Mouse (Mus musculus): ENCODE measurements around the gene Lrmda. TPM values are rescaled to one million over a fixed set of nuclear protein-coding genes. Genes with fewer than 3 reads are reported as not detected.

Lrmda gene
- total and polyA plus RNA-seq, 3 experiments = 5.1 to 5.9 TPM; not detected in 1

GRCm38 (mm10) chr14:22471041-22471440 lies 451.5 kb downstream of the Lrmda start:
- Histone ChIP-seq H3K9me3 (replicated peaks; ENCODE audit: insufficient read depth, low read length) (no peaks in the 10 kb centered on the region), H3K27me3 (ENCODE audit: control insufficient read depth in 1 of 2, insufficient read depth in 2 of 2, low read length in 2 of 2) (no peaks in the 10 kb centered on the region), H3K4me3 (ENCODE audit: control insufficient read depth in 1 of 2, insufficient read depth in 1 of 2, low read depth in 2 of 2, low read length in 2 of 2) (no peak overlapping the region), H3K9ac (ENCODE audit: control insufficient read depth, low read depth, low read length, poor library complexity, severe bottlenecking) (no peak overlapping the region), H3K36me3 (ENCODE audit: control insufficient read depth in 1 of 2, insufficient read depth in 2 of 2, low read length in 2 of 2) (0 out of 4 replicates have a peak, but pooled peaks cover 0 to 5% of the 10 kb centered on the region in 2 experiments), H3K4me1 (ENCODE audit: control insufficient read depth in 1 of 2, insufficient read depth in 2 of 2, low read length in 2 of 2) (no peaks in the 10 kb centered on the region), H3K27ac (ENCODE audit: control insufficient read depth, low read depth, low read length) (no peak overlapping the region), H3K79me2 (ENCODE audit: control insufficient read depth, insufficient read depth, low read length, poor library complexity) (no peaks in the 10 kb centered on the region)
- TF ChIP-seq CHD2 (IDR thresholded peaks at IDR 0.05; ENCODE audit: low read length) (no peak), USF1 (IDR thresholded peaks at IDR 0.05; ENCODE audit: low read depth, low read length) (no peak), UBTF (IDR thresholded peaks at IDR 0.05; ENCODE audit: borderline replicate concordance, insufficient read depth, low read depth, low read length) (no peak), ETS1 (IDR thresholded peaks at IDR 0.05; ENCODE audit: low read depth, low read length) (no peak), CHD1 (IDR thresholded peaks at IDR 0.05; ENCODE audit: low read depth, low read length) (no peak), ELF1 (IDR thresholded peaks at IDR 0.05; ENCODE audit: low read depth, low read length) (no peak), ZNF384 (IDR thresholded peaks at IDR 0.05; ENCODE audit: low read depth, low read length) (no peak), TAL1 (IDR thresholded peaks at IDR 0.05; ENCODE audit: low read length) (no peak), USF2 (IDR thresholded peaks at IDR 0.05; ENCODE audit: borderline replicate concordance in 1 of 2, insufficient read depth in 1 of 2, low read depth in 1 of 2, low read length in 2 of 2) (no peak), MXI1 (IDR thresholded peaks at IDR 0.05; ENCODE audit: low read depth, low read length) (no peak), POLR2A (IDR thresholded peaks at IDR 0.05; ENCODE audit: control insufficient read depth in 1 of 2, insufficient read depth in 1 of 2, low read depth in 1 of 2, low read length in 2 of 2, poor library complexity in 1 of 2) (no peak), RAD21 (IDR thresholded peaks at IDR 0.05; ENCODE audit: low read depth, low read length) (no peak), SIN3A (IDR thresholded peaks at IDR 0.05; ENCODE audit: low read length) (no peak), MYB (IDR thresholded peaks at IDR 0.05; ENCODE audit: low read depth, low read length) (no peak)
- no peak for DNase-seq (ENCODE audit: low read depth, low spot score)

- H3K79me2 ChIP-seq (ENCODE audit: control insufficient read depth, insufficient read depth, low read length, poor library complexity) = no peaks in the 10 kb centered on the region
- no peak for DNase-seq (ENCODE audit: low read depth, low spot score)
- no peak overlapping the region for H3K4me3 ChIP-seq (ENCODE audit: control insufficient read depth in 1 of 2, insufficient read depth in 1 of 2, low read depth in 2 of 2, low read length in 2 of 2)
- H3K27me3 ChIP-seq (ENCODE audit: control insufficient read depth in 1 of 2, insufficient read depth in 2 of 2, low read length in 2 of 2) = no peaks in the 10 kb centered on the region
- H3K27ac ChIP-seq (ENCODE audit: control insufficient read depth, low read depth, low read length) = no peak overlapping the region
- TF ChIP-seq MAX (IDR thresholded peaks at IDR 0.05; ENCODE audit: low read length) = no peak
- no peaks in the 10 kb centered on the region for H3K9me3 ChIP-seq (replicated peaks; ENCODE audit: insufficient read depth, low read length)
- no peak overlapping the region for H3K9ac ChIP-seq (ENCODE audit: control insufficient read depth, low read depth, low read length, poor library complexity, severe bottlenecking)
- H3K4me1 ChIP-seq (ENCODE audit: control insufficient read depth in 1 of 2, insufficient read depth in 2 of 2, low read length in 2 of 2) = no peaks in the 10 kb centered on the region
- H3K36me3 ChIP-seq (ENCODE audit: control insufficient read depth in 1 of 2, insufficient read depth in 2 of 2, low read length in 2 of 2) = no peaks in the 10 kb centered on the region; a peak in 1 of 4 replicates
Observed at GRCm38 (mm10) chr14:22473451-22473850, 453.9 kb downstream of the Lrmda start.

GRCm38 (mm10) chr14:22473991-22474390 lies 454.5 kb downstream of the Lrmda start:
- no peaks in the 10 kb centered on the region for H3K79me2 ChIP-seq (ENCODE audit: control insufficient read depth, insufficient read depth, low read length, poor library complexity)
- no peaks in the 10 kb centered on the region for H3K9me3 ChIP-seq (replicated peaks; ENCODE audit: insufficient read depth, low read length)
- H3K9ac ChIP-seq (ENCODE audit: control insufficient read depth, low read depth, low read length, poor library complexity, severe bottlenecking) = no peak overlapping the region
- H3K36me3 ChIP-seq (ENCODE audit: control insufficient read depth in 1 of 2, insufficient read depth in 2 of 2, low read length in 2 of 2) = no peaks in the 10 kb centered on the region; a peak in 1 of 4 replicates
- no peak for DNase-seq (ENCODE audit: low read depth, low spot score)
- no peak for TF ChIP-seq POLR2AphosphoS2 (IDR thresholded peaks at IDR 0.05; ENCODE audit: low read length)
- TF ChIP-seq GABPA (IDR thresholded peaks at IDR 0.05; ENCODE audit: low read depth, low read length) = no peak
- TF ChIP-seq ETS1 (IDR thresholded peaks at IDR 0.05; ENCODE audit: low read depth, low read length) = no peak
- TF ChIP-seq ZKSCAN1 (IDR thresholded peaks at IDR 0.05; ENCODE audit: low read depth, low read length) = no peak
- no peak for TF ChIP-seq E2F4 (IDR thresholded peaks at IDR 0.05; ENCODE audit: borderline replicate concordance, low read depth, low read length)
- no peak for TF ChIP-seq MYB (IDR thresholded peaks at IDR 0.05; ENCODE audit: low read depth, low read length)
- no peak for TF ChIP-seq SIN3A (IDR thresholded peaks at IDR 0.05; ENCODE audit: low read length)
- no peak for TF ChIP-seq KAT2A (conservative IDR thresholded peaks at IDR 0.05; ENCODE audit: low read depth, low read length)
- TF ChIP-seq RCOR1 (IDR thresholded peaks at IDR 0.05; ENCODE audit: low read depth, low read length) = no peak
- no peak for TF ChIP-seq MAX (IDR thresholded peaks at IDR 0.05; ENCODE audit: low read length)
- no peak for TF ChIP-seq MXI1 (IDR thresholded peaks at IDR 0.05; ENCODE audit: low read depth, low read length)
- TF ChIP-seq TCF12 (IDR thresholded peaks at IDR 0.05; ENCODE audit: low read depth, low read length) = no peak
- no peak for TF ChIP-seq MEF2A (IDR thresholded peaks at IDR 0.05; ENCODE audit: extremely low read depth, insufficient replicate concordance, low read depth, low read length, poor library complexity, severe bottlenecking)
- TF ChIP-seq EP300 (IDR thresholded peaks at IDR 0.05; ENCODE audit: low read depth in 1 of 2, low read length in 2 of 2) = no peak
- TF ChIP-seq ELF1 (IDR thresholded peaks at IDR 0.05; ENCODE audit: low read depth, low read length) = no peak
- no peak for TF ChIP-seq HCFC1 (IDR thresholded peaks at IDR 0.05; ENCODE audit: low read depth, low read length)
- TF ChIP-seq GATA1 (IDR thresholded peaks at IDR 0.05; ENCODE audit: low read depth, low read length) = no peak
- H3K27me3 ChIP-seq (ENCODE audit: control insufficient read depth in 1 of 2, insufficient read depth in 2 of 2, low read length in 2 of 2) = no peaks in the 10 kb centered on the region
- H3K4me1 ChIP-seq (ENCODE audit: control insufficient read depth in 1 of 2, insufficient read depth in 2 of 2, low read length in 2 of 2) = no peaks in the 10 kb centered on the region
- H3K4me3 ChIP-seq (ENCODE audit: control insufficient read depth in 1 of 2, insufficient read depth in 1 of 2, low read depth in 2 of 2, low read length in 2 of 2) = no peak overlapping the region
- no peak overlapping the region for H3K27ac ChIP-seq (ENCODE audit: control insufficient read depth, low read depth, low read length)
